Mouse (Mus musculus) retina, adult 2 months (tissue): Measurements from ENCODE around the gene Prpf19.

Experiments
- DNase-seq: peaks from one replicate; pipeline ENCODE4 v3.0.0-alpha.2; 2012; ENCODE audit warnings: low read depth, low spot score

The Prpf19 gene

DNA sequence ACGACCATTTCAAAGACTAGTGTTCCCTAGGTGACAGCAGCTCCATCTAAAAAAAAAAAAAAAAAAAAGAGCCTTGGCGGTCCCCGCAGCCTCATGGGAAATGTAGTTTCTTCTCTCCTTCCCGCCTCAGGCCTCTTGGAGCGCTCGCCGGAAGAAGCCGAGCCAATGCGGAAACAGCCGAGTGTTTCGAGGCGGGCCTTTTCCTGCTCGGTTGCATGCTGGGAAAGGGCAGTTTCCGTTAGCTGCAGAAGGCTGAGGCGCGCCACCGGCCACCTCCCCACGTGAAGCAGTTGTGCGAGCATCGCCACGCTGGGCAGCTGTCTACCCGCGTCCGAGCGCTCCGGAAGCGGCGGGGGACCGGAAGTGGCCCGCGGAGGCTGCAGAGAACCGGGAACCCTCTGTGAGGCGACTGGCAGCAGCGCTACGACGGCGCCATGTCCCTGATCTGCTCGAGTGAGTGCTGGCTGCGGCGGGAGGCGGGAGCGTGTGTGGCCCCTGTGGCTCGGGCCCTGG lies at the start of gene Prpf19:
TSS of gene Prpf19 (plus strand) at position 216 of the 513 bp plus-strand sequence.
- peak; percentile 90 for DNase-seq

DNA sequence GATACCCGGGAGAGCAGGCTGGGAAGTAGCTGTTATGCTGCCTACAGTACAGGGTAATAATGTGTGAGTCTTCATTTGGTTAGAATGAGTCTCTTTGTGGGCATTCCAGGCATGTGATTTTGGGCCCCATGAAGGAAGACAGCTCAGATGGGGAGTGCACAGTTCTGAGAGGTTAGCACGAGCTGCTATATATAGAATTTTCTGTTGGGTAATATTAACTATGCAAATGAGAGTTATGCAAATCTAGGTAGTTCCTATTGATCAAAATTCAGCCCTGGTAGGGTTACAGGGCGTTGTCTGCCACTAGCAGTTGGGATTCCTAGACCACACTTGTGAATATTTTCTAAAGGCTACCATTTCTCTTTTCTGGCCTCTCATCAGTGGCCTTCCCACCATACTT lies 49.6 kb upstream of the Prpf19 start:
- no peak for DNase-seq

DNA sequence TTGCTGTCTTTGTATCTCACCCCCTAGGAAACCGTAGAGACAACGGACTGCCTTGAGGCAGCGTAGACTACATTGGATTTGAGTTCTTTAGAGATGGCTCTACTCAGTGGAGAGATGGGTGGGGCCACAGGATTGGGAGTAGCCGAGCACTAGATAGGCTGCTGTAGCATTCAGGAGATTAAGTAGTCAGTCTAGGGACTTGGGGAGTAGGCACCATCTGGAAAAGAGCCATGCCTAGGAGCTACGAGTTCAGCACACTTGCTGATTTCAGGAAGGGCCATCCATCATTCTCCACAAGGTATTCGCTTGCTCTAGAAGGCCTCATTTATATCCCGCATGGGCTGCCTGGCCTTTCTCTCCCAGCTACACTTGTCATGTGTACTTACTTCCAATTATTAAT lies 48.9 kb upstream of the Prpf19 start:
- no peak for DNase-seq

DNA sequence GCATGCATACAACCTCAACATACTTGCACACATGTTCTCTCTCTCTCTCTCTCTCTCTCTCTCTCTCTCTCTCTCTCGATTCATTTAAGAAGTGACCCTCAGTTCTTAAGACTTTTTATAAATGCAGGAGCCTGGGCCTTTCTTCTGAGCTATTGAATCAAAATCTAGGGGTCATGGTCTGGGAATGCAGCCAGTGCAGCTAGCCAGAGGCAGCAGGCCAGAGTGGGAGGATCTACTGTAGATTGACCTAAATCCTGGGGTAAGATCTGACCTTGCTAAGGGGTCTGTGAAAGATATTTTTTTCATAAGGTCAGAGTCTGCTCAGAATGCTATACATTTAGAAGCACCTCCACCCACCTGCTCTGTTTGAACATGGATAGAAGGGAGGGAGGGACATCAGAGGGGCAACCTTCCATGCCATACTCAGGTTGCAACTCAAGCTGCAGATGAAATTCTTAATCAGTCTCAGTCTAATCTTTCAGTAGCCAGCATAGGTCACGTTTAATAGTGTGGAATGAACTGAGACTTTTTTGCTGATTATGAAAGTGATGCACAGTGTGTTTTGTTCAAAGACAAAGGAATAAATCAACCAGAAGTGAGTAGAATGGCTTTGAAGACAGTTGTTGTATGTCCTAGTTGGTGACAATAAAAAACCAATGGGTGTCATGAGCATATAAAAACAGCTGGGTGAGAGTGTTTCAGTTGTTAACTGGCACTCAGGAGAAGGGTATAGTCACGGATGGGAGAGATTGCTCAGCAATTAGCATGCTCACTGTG lies 47.5 kb upstream of the Prpf19 start:
- no peak for DNase-seq

DNA sequence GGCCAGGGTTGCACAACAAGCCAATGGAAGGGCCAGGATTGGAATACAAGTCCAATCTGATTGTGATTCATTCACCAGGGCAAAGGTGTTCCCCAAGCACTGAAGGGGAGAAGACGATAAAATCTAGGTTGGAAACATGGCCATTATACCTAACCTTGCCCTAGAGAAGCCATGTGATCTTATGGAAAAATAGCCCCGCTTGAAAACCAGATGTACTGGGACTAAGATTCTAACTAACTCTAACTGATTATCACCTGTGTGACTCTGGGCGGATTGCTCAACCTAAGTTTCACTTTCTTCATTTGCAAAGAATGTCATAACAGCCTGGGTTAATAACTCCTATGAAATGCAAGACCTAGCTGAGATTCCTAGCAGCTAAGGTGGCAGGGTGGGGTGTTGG lies 39.6 kb upstream of the Prpf19 start:
- no peak for DNase-seq

DNA sequence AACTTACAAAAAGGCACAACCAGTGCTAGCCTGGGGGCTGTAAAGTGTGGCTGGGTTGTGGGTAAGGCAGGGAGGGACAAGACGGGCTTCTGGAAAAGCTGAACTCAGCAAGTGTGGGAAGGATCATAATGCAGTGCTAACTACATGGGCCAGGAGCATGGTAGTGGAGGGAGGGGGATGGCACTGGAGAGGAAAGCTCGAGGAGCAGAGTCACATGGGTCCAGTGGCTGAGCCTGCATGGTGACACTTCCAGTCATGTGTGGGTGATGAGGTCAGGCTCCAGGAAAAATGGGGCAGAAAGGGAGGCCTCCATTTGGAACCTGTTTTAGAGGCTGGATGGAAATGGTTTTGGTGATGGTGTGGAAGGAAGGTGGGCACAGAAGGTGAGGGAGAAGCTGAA lies 38.5 kb upstream of the Prpf19 start:
- DNase-seq, result no peak

DNA sequence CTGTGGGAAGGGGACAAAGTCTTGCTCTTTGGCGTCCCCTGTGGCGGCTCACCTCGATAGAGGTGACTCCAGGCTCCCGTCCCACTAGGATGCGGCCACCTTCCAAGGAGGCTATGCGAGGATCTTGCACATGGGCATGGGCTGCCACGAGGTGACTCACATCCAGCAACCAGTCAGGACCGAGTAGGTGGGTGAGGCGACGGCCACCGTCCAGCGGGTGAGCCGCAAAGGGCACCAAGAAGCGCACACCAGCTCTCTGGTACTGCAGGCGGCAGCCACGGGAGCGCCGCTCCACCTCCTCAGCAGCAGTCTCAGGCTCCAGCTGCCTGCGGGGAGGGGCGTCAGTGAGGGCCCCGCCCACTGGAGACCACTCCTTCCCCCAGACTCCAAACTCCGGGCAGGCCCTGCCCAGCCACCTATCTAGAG lies 34.9 kb upstream of the Prpf19 start:
- no peak for DNase-seq

DNA sequence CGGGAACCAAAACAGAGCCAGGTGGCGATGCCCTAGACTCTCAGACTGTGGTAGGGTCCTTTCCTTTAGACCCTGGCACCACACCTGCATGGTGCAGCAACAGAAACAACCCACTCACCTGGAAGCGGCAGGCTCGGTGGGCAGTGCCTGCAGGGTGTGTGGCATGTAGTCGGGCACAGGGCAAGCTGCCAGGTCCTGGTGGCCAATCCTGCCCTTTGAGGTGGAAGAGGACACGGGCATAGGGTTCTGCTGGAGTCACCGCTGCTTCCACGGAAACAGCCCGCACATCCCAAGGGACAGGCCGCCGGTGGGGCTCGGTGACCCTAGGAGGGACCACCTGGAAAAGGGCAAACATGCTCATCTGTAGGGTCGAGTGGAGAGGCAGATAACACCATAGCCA lies 28.7 kb upstream of the Prpf19 start:
- DNase-seq, result no peak

DNA sequence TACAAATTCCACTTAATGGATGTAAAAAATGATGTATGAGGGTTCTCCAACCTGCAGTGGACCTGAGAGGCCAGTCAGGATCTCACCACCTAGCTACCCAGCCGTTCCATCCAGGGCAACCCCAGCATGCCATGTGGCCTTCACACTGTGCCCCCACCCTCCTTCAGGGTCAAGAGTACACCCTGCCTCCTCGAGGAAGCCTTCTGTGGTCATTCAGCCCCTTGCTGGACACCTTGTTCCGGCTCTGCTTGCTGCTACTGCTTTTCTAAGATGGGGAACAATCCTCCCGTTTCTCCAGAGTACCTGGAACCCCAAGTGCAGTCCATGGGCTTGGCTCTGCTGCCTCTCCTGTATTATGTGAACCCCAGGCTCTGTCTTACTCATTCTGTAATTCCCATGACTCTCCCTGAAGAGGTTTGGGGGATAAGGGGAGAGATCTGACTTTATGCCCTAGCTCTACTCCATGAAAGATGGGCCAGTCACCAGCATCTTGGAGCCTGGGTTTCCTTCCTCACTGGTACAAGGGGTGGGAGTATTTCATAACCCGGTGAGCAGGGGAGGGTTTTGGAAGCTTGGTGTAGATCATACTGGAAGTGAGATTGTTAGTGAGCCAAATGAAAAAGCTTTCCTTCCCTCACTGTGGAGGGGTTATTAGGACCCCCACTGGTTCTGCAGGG lies 26.9 kb upstream of the Prpf19 start:
- no peak for DNase-seq

DNA sequence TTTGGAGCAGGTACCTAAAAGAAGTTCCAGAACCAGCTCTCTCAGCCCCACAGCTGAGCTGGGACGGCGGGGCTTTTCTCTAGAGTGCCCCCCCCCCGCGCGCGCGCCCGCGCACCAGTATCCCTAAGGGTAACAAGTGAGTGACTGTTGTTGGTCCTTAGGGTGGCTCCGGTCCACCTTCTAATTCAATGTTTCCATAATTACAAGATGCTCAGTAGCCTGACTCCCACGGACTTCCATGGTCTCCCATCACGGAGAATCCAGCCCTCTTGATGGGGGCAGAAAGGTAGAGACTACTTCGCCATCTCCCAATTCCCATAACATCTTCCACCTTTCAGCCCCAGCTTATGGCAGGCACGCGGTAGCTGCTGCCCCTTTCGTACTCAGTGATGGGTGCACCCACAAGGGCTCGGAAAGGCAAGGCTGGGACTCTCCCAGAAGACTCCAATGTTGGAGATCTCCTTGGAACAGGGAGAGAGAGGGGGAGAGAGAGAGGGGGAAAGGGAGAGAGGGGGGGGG lies 26.3 kb upstream of the Prpf19 start:
- no peak for DNase-seq

DNA sequence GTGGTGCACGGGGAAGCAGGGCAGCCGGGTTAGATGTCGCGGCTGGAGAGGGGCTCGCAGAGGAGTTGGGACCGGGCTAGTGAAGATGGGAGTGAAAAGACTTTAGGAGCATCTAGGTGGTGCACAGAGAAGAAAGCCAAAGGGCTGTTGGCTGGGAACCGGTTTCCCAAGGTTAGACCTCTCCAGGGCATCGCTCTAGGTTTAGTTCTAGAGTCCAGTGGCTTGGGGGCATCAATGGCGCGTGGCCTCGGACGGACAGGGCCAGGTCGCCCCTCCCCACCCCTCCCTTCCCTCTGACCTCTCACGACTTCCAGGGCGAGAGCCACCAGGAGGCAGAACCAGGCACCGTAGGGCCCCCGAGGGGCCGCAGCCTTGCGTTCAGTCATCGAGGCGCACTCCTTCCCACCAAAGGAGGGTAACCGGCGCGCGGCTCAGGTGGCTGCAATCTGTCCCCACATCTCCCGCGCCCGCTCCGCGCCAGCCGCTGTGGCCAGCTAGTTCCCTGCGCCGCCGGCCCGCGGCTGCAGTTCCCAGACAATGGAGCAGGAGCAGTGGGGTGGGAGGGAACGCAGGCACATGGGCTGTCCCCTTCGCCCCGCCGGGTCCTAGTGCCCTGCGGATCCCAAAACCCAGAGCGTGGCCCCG lies 25.7 kb upstream of the Prpf19 start:
- DNase-seq, result no peak

DNA sequence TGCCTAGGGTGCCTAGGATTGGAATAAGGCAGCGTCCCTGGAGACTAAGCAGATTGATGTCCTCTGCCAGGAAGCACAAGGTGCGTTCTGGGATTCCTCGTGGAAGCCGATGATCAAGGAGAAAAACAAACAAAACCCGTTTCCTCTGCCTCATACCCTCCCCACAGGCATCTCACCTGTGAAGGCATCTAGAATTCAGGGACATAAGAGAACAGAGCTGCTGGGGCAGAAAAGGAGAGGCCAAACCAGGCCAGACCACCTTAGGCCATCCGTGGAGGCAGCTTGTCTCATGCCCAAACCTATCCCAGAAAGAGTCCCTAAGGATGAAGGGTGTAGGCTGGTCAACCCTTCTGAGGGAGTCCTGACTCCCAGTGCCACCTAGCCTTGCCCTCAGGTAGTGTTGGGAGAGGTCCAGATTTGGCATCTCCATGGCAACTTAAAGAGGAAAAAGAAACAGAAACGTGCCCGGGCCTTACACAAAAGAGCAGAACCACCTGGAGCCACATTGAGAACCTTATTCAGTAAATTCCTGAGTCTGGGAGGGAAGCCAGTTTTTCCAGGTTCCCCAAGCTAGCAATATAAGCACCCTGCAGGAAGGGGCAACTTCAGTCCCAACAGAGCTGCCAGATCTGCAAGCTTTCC lies 25.0 kb upstream of the Prpf19 start, which contains the start of gene Tmem132a:
TSS of gene Tmem132a (minus strand) at position 55 of the 642 bp plus-strand sequence.
- DNase-seq, result no peak

DNA sequence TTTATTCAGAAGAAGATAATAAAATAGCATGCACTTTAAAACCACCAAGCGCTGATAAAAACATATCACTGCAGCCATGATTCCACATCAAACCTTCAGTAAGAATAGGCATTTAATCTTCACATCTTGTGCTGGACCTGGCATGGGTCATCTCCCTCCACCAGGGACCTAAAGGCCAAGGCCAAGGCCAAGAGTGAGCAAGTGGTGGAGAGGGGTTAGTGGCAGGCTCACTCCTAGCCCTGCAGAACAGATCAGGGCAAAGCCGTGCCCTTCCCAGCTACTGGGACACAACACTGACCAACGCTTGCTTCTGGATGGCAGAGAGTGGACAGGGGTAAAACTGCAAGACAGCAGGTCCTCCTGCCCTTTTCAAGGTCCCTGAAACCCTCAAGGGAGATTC lies 24.4 kb upstream of the Prpf19 start:
- no peak for DNase-seq

DNA sequence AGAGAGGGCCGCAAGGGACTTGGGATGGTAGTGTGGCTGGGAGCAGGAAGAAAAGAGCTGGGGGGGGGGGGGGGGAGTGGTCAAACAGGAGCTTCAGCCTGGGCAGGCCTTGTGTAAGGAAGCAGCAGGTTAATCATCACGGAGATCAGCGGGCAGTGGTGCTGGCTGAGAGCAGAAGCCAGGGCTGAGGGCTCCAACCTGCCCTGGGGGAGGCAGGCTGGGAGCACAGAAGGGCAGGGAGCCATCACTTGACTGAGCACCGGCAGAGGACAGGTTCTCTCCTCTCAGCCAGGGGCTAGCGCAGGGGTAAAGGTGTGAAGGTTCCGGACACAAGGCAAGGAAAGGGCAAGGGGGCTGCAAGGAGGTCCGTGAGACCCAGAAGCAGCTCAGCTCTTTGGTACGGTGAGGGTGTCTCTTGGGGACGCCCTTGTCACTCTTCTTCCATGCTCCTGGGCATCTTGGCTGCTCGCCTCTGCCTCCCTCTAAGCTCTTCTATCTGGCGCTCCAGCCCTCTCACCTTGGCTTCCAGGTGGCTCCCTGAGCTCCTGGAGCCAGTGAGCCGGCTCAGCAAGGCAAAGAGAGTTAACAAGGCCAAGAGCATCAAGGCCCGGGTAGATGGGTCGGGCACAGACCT lies 23.6 kb upstream of the Prpf19 start:
- DNase-seq, result no peak

DNA sequence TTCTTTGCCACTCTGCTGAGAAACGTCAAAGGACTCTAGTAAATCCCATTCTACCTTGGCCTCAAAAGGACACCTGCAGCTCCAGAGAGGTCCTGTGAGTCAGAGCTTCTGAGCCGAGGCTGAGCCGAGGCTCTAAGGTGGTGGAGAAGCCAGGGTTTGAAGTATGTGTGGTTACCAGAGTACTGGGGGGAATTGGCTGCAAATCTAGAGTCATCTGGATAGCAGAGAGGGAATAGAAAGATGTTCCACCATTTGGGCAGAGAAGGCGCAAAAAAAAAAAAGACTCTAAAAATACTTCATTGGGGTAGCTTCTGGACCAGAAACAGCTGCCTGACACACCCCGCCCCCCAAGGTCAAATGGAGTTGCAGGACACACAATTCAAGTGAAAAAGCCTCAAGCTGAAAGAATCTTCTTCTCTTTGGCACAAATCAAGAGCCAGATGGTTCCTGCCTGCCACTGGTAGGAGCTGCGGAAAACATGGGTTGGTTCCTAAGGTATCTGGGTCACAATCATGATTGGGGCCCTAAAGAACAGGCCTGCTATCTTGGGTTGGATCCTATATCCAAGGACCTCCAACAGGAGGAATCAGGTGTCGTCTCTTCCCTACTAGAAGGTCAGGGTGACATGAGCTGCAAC lies 16.7 kb upstream of the Prpf19 start:
- no peak for DNase-seq

DNA sequence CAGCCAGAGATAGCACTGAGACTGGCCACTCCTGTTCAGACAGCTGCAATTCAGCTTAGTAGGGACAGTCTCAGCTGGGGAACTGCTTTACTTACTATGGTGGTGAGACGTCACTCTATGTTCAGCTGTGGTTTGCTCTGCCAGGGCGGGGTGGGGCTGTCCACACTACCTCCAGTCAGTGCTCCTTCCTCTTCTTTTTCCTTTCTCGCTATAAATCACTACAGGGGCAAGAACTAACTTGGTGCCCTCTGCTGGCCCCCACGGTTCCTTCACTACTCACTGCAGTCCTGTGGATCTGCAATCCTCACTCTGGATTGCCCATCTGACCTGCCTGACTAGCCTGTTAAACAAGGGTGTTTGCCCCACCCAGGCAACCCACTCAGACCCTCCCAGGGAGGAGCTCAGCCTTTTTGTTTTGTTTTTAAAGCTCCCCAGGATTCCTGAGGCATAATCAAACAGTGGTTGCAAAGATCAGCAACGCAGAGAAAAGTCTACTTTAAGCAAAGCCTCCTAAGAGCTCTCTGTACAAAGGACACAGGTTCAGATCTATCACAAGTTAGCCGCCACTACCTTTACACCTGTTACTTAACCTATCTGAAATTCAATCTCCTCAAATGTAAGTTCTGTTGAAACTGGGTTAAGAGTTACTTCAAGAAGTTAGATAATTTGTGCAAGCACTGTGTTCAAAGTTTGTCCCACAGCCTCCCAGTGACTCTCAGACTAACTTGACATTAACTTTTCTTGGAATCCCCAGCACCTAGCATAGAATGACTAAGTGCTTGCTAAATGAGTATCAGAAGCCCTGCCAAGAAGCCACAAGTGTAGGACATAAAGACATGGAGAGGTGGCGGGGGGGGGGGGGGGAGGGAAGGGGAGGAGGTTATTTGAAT lies 14.7 kb upstream of the Prpf19 start:
- no peak for DNase-seq

DNA sequence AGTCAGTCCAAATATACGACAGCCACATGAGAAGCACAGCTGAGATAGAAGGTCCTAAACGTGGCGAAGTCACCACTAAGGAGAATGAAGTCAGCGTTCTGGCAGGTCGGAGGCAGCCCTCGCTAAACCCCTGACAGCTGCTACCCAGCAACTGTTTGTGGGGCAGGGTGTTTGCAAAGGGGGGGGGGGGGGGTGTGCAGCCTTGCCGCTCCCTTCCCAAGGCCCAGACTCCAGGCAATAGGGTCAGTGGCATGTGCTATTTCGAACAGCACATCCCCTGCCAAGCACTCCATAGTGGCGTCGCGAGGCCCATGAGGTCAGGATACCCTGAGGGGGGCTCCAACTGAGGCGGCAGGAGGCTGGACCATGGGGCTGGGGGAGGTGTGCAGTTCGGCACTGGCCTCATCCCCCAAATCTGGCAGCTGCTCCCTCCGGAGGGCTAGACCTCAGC lies 14.0 kb upstream of the Prpf19 start:
- DNase-seq, result no peak

DNA sequence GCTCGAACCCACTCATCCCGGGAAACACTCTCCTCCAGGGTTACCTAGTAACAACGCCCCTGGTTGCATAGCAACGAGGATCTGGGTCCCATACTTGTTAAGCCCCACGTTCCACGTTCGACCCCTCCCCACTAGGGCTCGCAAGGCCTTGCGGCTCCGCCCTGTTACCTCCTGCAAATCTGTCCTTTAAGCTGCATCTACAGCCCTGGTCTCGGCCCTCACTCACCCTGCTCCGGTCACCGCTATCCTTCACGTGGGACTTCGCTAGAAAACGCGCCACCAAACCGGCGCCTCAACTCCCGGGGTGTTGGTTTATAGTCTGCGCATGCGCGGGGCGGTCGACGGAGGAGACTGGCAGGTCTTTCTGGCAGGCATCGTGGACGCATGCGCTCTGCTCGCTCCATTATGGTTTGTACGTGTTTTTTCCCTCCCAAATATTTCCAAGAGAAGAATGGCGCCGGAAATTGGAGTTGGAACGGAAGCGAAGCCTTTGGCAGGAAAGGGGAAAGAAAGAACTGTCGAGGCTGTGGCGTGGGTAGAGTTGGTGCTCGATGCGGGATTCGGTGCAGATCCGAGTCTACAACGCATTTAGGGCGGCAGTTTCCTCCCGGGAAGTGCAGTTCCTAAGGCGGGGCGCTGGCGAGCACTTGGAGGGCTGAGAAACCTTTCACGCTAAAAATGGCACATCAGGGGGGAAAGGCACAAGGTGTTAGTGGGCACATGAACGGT lies 13.4 kb upstream of the Prpf19 start, which contains the start of gene Tmem109:
TSS of gene Tmem109 (minus strand) at position 576 of the 729 bp plus-strand sequence.
- DNase-seq, result peak; percentile 88

DNA sequence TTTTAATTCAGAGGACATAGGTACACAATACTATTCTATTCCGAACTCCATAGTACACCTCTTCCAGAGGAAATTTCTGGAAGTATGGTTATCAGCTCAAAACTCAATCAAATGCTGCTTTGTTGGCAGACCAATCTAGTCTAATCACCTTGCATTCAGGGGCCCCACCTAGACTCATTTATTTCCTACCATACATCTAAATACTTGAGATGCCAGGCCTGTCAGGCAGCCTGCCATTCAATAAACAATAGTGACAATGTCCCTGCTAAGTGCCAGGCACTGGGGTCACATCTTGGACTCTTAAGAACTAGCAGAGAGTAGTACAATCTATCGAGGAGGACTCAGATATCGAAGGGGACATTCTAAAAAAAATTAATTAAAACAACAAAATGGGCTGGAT lies 2.8 kb upstream of the Prpf19 start:
- no peak for DNase-seq
